Mouse (Mus musculus) gastrocnemius, adult 18-20 months (tissue): ENCODE results near the gene Ccno. TPM values are rescaled to one million over a fixed set of nuclear protein-coding genes. Genes with fewer than 3 reads are reported as not detected.

Experiments used
- DNase-seq: peaks from one replicate; pipeline ENCODE4 v3.0.0; 2021; ENCODE audit warnings: low spot score
- long read RNA-seq, 2 experiments: library from polyadenylated mRNA; stranded (forward); transcript quantifications; one replicate each; pipeline ENCODE4 v2.0.0; 2021
- total RNA-seq, 2 experiments: library from RNA; stranded (reverse); gene quantifications; 2 replicates each; pipeline ENCODE4 v1.2.3; 2021

Ccno gene
- total RNA-seq: not detected
- long read RNA-seq, experiment 1: 0 reads
- long read RNA-seq, experiment 2: 0 reads

DNA sequence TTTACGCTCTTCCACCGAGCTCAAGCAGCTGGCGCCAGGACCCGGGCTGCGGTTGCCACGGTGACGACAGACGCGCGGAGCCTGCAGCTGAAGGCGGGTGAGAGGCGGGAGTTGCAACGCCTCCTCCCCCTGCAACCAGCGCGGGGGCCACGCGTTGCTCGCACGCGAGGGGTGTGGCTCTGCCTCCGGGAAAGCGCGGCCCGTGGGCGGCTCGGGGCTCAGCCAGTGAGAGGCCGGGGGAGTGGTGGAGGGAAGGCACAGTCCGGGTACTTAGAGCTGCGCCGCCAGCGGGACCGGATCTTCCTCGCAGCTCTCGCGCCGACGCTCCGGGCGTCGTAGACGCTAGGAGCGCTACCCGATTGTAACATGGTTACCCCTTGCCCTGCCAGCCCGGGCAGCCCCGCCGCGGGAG is at the start of gene Ccno:
Ccno (plus strand) TSS at position 271 of the 412 bp plus-strand sequence.
- DNase-seq: peak; percentile 88

DNA sequence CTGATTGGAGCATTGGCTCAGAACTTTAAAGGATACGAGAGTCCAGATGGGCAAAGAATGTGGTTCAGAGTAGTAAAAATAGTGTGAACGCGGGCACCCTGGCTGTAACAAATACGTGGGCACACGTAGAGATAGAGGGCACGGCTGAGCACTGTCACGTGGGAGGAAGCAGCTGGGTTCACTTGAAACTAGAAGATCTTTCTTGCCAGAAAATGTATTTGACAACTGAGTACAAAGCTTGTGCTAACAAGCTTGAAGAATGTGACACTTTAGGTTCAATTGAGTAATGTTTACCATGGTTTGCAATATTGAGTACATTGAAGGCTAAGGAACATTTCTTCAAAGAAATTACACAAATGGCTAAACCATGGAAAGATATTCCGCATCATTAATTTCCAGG is 49.5 kb upstream of the Ccno start:
- DNase-seq: no peak

DNA sequence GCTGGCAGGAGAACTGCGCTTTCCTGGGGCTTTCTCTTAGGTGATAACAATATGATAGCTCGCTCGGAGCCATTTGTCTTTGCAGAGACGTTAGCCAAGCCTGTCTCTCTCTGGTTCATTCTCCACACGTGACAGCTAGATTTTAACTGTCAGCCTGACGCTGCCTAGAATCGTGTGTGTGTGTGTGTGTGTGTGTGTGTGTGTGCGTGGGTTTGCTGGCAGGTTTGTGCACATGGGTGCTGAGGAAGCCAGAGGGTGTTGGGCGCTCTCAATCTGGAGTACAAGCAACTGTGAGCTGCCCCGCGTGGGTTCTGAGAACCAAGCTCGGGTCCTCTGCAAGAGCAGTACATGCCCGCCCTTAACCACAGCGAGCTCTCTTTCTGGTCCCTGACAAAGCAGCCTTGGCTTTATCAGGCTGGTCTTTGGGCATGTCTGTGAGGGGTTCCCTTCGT is 45.7 kb upstream of the Ccno start:
- DNase-seq: no peak

DNA sequence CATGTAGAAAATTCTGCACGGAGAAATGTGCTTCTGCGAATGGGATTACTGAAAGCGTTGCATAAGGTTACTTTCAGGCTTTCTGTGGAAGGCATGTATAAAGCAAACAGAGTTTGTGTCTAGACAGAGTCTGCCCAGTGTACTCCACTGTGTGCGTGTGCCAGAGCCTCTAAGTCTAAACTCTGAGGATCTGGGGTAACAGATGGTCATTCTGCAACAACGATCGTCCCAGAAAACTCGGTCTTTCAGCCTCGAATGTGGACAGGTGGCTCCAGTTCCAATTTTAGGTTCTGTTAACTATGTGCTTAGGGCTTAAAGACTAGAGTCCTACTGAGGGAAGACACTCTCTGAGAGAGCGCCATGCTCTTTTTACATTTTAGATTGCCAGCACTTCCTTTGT is 42.3 kb upstream of the Ccno start:
- DNase-seq: no peak

DNA sequence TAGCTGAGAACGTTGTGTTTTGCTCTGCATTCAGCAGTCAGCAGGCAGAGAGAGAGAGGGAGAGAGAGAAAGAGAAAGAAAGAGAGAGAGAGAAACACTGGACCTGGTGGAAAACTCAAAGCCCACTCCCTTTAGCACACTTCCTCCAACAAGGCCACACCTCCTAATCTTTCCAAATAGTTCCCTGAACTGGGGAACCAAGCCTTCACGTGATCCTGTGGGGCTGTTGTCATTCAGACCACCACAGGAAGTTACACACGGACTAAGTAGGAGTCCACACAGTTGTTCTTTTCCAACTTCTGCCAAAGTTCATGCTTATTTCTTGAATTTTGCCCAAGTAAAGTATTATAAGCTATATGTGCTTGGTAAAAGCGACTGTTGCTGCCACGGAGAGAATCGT is 41.7 kb upstream of the Ccno start:
- DNase-seq: no peak

DNA sequence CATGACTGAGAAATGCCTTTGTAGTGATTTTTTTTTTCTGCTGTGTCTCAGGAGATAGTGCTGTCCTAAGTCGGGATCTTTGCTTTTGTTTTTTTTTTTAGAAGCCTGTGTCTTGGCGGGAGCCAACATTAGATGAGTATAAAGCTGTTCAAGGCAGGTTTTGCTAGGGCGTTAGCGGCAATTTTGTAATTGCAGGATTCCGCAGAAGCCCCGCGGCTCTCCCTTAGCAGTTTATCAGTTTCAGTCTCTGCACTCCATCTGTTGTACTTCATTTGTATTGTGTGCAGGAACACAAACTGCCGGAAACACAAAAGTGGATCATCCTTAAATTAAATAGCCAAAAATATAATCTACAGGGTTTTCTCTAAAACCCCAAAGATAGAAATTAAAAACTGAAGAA is 33.5 kb upstream of the Ccno start:
- DNase-seq: no peak

DNA sequence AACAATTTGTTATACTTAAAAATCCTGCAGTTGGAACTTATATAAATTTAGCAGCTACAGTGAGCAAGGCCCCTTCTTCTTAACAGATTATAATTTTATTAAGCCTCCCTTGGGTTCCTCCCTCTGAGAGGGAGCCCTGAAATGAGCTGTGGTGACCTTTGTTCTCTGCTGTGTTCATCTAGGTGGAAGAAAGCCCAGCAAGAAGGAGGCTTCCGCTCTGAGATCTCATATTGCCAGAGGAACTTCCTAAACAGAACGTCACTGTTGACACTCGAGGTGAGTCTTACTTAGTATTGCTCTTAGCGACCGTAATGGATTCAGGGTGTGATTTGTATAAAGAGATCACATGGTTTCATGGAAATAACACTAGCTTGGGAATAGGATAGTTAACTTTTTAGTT is 24.5 kb upstream of the Ccno start:
- no peak for DNase-seq

GRCm38 (mm10) chr13:112964421-112964820 is 23.2 kb upstream of the Ccno start:
- no peak for DNase-seq

DNA sequence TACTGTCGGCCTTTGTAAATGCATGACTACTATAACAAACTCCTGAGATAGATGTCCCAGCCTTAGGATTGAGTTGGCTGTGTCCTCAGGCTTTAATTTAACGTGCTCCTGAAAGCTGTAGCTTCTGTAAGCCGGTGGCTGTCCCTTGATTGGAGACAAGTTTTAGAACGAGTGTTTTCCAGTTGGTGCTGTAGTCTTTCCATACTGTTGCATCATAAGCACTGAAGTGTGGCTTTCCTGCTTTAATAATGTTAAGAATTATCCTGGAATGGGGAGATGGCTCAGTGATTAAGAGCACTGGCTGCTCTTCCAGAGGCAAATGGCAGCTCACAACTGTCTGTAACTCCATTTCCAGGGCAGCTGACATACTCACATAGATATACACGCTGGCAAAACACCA is 20.3 kb upstream of the Ccno start:
- DNase-seq: no peak

DNA sequence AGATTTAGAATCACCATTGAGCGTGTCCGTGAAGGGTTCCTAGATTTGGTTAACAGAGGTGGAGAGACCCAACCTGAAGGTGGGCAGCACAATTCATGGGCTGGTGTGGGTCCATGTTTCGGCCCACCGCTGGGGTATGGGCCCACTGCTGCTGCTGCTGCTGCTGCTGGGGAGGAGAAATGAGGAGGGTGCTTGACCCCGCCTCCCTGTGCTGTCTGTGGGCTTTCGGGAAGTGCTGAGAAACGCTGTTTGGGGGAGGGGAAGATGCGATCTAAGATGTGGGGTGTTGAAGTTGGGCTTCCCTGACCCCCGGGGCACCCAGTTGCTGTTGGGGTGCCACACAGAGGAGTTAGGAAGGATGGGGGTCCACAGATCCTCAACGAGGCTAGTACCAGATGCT is 10.9 kb upstream of the Ccno start:
- no peak for DNase-seq

GRCm38 (mm10) chr13:112985605-112986450 is 1.8 kb upstream of the Ccno start:
- DNase-seq: no peak

DNA sequence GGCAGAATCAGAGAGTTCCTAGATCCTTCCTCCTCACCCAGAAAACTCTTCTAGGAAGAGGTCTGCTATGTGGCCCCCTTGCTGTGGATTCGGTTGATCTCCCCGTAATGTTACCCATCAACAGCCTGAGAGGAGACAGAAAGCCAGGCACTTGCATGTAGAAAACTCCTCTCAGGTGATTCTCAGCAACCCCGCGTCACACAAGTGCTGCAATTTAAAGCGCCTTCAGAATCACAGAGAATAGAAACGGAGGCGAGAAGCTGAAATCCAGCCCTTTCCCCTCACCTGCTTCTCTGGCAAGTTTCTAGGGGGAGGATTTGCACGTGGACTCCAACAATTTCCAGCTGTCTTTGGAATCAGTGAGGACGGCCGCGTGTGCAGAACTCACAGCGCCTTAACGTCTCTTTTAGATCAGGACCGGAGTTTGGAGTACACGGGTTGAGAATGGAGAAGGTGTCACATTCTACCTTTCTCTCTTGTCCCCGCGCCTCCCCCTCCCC is 1.1 kb upstream of the Ccno start:
- DNase-seq: no peak

DNA sequence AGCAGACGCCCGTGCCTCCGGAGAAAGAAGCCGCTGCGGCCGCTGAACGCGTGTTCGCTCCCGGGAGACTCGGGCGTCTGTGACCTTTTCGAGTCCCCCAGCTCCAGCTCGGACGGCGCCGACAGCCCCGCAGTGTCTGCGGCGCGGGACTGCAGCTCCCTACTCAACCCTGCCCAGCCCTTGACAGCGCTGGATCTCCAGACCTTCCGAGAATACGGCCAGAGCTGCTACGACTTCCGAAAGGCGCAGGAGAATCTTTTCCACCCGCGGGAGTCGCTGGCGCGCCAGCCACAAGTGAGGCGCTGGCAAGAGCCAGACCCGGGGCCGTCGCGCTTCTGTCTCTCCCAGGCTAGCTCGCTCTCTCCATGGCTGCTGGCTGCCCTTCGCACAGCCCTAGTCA is 389 bp downstream of the Ccno start:
- no peak for DNase-seq

- DNase-seq: no peak
Measured at GRCm38 (mm10) chr13:112988866-112989265, 1.3 kb downstream of the Ccno start.

DNA sequence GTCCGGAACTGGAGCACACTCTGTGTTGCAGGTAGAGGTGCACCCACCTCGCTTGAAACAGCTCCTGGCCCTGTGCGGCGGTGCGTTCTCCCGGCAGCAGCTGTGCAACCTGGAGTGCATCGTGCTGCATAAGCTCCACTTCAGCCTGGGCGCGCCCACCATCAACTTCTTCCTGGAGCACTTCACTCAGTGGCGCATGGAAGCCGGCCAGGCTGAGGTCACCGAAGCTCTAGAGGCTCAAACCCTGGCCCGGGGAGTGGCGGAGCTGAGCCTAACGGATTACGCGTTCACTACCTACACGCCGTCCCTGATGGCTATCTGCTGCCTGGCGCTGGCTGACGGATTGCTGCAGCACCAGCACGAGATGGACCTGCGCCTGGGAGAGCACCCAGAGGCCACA is 1.9 kb downstream of the Ccno start:
- DNase-seq: no peak

- no peak for DNase-seq
Measured at GRCm38 (mm10) chr13:112990346-112990745, 2.7 kb downstream of the Ccno start.

- DNase-seq: no peak
Measured at GRCm38 (mm10) chr13:112993531-112994152, 6.0 kb downstream of the Ccno start, which contains the start of gene Mcidas. Gene Mcidas (plus strand): TSS chr13:112993845.

DNA sequence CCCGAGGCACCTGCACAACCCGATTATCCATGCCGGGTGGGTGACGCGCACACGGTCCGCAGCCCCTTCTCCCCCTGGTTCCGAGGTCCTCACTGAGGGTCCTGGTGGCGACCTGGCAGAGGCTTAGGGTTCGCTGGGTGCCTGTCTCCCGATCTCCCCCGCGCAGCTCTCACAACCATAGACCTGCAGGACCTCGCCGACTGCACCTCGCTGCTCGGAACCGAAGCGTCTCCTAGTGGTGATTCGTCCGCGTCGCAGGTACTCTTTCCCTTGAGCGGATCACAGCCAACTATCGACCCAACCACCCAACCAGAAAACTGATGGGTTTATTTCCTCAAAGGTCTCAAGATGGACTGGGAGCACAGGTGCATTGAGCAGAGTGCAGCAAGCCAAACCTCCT is 6.6 kb downstream of the Ccno start:
- peak; percentile 33 for DNase-seq

DNA sequence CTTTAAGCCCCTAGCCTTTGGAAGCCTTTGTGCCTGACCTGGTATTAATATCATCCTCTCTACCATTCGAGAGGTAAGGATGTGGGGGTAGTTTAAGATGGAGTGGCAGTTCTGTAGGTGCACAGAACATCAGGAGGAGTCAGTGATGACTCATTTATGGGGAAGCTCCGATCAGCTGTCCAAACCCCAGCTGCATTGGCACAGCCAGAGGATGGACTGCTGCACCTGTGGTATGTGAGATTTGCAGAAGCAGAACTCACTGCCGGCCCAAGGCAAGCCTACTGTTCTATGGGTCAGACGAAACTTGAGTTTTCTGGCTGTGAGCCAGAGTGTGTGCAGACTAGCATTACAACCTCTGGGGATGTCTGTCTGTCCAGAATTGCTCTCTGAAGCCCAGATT is 8.8 kb downstream of the Ccno start:
- DNase-seq: no peak

DNA sequence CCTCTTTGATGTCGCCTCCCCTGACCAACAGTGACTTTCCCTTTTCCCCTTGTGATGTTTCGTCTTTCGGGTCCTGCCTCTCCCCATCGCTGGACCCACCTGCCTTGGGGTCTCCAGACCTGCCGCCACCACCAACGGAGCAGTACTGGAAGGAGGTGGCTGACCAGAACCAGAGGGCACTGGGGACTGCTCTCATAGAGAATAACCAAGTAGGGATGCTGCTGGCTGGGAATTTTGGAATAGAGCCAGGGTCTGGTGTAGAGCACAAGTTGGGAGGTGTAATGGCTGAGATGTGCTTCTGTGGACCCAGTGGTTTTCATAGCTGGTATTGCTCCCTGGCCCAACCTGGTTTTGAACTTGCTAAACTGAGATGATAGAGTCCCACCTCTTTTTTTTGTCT is 9.8 kb downstream of the Ccno start:
- DNase-seq: no peak

DNA sequence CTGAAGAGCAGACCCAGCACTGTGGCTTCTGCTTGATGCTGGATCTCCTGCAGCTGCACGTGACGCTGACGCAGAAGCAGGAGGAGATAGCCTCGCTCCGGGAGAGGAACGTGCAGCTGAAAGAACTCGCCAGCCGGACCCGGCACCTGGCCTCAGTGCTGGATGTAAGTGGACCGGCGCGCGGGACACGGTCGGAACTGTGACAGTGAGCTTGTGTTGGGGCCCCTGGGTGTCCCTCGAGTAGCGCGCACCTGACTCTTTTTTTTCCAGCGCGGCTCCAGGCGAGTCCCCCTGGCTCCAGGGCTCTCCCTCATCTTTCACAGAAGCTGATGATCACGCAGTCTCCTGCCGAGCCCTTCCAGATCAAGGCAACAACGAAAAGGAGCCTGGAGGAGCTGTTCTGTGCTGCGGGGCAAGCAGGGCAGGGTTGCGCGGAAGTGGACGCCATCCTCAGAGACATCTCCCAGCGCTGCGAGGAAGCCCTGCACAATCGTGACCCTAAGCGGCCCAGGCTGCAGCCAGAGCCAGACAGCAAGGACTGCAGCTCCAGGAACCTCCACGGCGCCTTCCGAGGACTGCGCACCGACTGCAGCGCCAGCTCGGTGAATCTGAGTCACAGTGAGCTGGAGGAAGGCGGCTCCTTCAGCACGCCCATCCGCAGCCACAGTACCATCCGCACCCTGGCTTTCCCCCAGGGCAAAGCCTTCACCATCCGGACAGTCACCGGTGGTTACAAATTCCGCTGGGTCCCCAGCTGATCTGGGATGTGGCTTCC is 11.0 kb downstream of the Ccno start:
- DNase-seq: no peak

GRCm38 (mm10) chr13:113000090-113000489 is 12.5 kb downstream of the Ccno start:
- no peak for DNase-seq
